Mouse (Mus musculus) liver, embryonic 13.5 days (tissue): ENCODE measurements around the gene Pate4. TPM values are rescaled to one million over a fixed set of nuclear protein-coding genes. Genes with fewer than 3 reads are reported as not detected.
A peak's percentile ranks its signal among the peaks of the same experiment; 100 is the strongest.
"Not testable (repeated sequence)": the region's sequence is repeated elsewhere in the genome, so short reads cannot be mapped to it uniquely, and the experiment has no call there.

Experiments
- ATAC-seq: fragments of 200-750 bp; cut with Nextera tagmentation; 2 replicates; pipeline ENCODE4 v1.8.0; 2017; ENCODE audit warnings: low read depth, mild to moderate bottlenecking, moderate number of reproducible peaks, moderate library complexity
- DNase-seq: peaks from one replicate; pipeline ENCODE4 v3.0.0; 2022
- H3K27ac ChIP-seq: fragments of 300-500 bp; sonication (generic); 2 replicates; pipeline ENCODE4 v1.5.1; 2015; ENCODE audit warnings: moderate library complexity, mild to moderate bottlenecking, inconsistent platforms
- H3K27me3 ChIP-seq: fragments of 300-500 bp; sonication (generic); 2 replicates; pipeline ENCODE4 v1.6.1; 2015; ENCODE audit warnings: mild to moderate bottlenecking, inconsistent platforms
- H3K36me3 ChIP-seq: fragments of 300-500 bp; sonication (generic); 2 replicates; pipeline ENCODE4 v1.6.1; 2015; ENCODE audit warnings: mild to moderate bottlenecking, inconsistent platforms
- H3K4me1 ChIP-seq: fragments of 300-500 bp; sonication (generic); replicated peaks from 2 replicates; pipeline ENCODE4 v1.6.1; 2015; ENCODE audit warnings: inconsistent platforms
- H3K4me2 ChIP-seq: fragments of 300-500 bp; sonication (generic); 2 replicates; pipeline ENCODE4 v1.6.1; 2015; ENCODE audit warnings: inconsistent platforms, mild to moderate bottlenecking, moderate library complexity
- H3K4me3 ChIP-seq: fragments of 300-500 bp; sonication (generic); replicated peaks from 2 replicates; pipeline ENCODE4 v1.5.1; 2015; ENCODE audit warnings: mild to moderate bottlenecking, inconsistent platforms
- H3K9ac ChIP-seq: fragments of 300-500 bp; sonication (generic); 2 replicates; pipeline ENCODE4 v1.6.1; 2015; ENCODE audit warnings: mild to moderate bottlenecking, inconsistent platforms
- H3K9me3 ChIP-seq: fragments of 300-500 bp; sonication (generic); replicated peaks from 2 replicates; pipeline ENCODE4 v1.6.1; 2016; ENCODE audit warnings: inconsistent platforms
- WGBS: fragments of 180-500 bp; shearing (Covaris S2); methylation state at CpG from one replicate; pipeline ENCODE4 v1.1.7; 2015; ENCODE audit not compliant: insufficient replicate concordance; 5-methylcytosine and 5-hydroxymethylcytosine counted together
- polyA plus RNA-seq: library from polyadenylated mRNA; unstranded; fragments of >200 nt; fragmentation: Nextera tagmentation; extraction: Ambion mirVana; gene quantifications from 2 replicates; pipeline ENCODE4 v1.2.1, GENCODE M21; 2015

Gene Pate4
- not detected in 2 replicates for polyA plus RNA-seq

DNA sequence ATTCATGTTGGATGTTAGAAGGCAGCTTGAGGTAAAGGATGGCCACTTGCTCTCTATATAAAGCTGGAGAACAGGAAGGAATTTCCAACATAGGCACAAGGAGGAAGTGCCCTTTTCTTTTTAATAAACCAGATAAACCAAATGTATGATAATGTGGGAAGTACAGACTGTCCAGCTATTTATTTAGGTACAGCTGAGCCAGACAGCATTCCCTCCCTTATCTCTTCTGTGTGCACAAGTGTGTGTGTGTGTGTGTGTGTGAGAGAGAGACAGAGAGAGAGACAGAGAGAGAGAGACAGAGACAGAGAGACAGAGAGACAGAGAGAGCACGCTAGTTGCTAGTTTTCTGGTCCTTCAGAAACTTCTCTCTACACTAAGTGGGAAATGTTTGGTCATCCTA is at the start of gene Pate4:
Gene Pate4 (minus strand): TSS at position 101 of the 400 bp plus-strand sequence.
- no peak for ATAC-seq
- Histone ChIP-seq H3K27ac (no peak within 1 kb of the TSS), H3K4me3 (no peak within 1 kb of the TSS), H3K27me3 (no peaks in the 10 kb centered on the region), H3K4me2 (no peak within 1 kb of the TSS), H3K9me3 (no peaks in the 10 kb centered on the region), H3K9ac (no peak within 1 kb of the TSS), H3K4me1 (no peaks in the 10 kb centered on the region), H3K36me3 (no peaks in the 10 kb centered on the region)
- WGBS: 48% methylated on average over 1 of the region's 1 CpGs
- no peak for DNase-seq

DNA sequence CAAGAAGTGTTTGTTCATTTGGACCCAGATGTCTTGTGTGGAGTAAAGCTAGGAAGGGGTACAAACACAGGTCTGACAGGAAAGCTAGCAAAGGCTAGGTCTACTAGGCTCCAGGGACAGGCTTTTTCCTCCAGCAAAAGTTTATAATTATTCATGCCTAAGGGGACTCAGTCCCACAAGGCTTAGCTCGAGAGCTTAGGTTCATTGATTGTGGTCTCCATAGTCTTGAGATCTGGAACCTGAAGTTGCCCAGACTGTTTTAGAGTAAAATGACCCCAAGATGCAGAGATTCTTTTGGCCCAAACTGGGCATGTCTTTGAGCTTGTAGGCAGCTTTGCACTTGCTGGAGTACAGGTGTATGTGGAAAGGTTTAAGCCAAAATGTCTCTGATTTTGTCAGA is 36.4 kb upstream of the Pate4 start, which contains the start of gene Pate3:
Gene Pate3 (minus strand): TSS at position 101 of the 400 bp plus-strand sequence.
- 41% methylated on average over 1 of the region's 1 CpGs for WGBS
- ATAC-seq: no peak
- H3K9ac ChIP-seq: no peak within 1 kb of the TSS
- H3K4me2 ChIP-seq: no peak within 1 kb of the TSS
- H3K27me3 ChIP-seq: no peaks in the 10 kb centered on the region
- DNase-seq: no peak
- H3K36me3 ChIP-seq: no peaks in the 10 kb centered on the region
- no peaks in the 10 kb centered on the region for H3K9me3 ChIP-seq
- no peaks in the 10 kb centered on the region for H3K4me1 ChIP-seq
- no peak within 1 kb of the TSS for H3K27ac ChIP-seq
- H3K4me3 ChIP-seq: no peak within 1 kb of the TSS

DNA sequence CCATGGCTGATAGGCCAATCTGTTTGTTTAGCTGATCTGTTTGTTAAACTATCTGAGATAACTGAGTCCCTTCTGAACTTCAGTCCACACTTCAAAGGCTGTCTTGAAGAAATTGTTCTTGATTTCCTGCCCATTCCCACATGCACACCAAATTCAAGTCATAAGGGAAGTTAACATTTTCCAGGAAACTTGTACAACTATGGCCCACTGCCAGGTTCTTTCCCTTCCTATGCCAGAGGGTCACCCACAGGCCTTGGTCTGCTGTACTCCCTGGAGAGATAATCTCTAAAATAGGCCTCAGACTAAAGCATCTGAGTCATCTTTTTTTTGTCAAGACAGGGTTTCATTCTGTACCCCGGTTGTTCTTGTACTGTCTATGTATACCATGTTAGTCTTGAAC is 21.2 kb upstream of the Pate4 start:
- no peak overlapping the region for H3K9ac ChIP-seq

DNA sequence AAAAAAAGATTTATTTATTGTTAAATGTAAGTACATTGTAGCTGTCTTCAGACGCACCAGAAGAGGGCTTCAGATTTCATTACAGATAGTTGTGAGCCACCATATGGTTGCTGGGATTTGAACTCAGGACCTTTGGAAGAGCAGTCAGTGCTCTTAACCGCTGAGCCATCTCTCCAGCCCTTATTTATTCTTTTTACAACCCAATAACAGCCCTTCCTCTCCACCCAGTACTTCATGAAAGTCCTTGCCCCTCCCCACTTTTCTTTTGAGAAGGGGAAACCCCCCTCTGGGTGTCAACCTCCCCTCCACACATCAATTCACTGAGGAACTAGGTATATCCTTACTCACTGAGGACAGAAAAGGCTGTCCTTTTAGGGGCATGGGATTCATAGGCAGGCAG is 5.0 kb upstream of the Pate4 start:
- not testable (repeated sequence) for H3K27ac ChIP-seq, H3K27me3 ChIP-seq, H3K4me2 ChIP-seq, DNase-seq, H3K9me3 ChIP-seq, ATAC-seq, H3K9ac ChIP-seq, H3K4me3 ChIP-seq, H3K36me3 ChIP-seq, H3K4me1 ChIP-seq
- 42% methylated on average over 2 of the region's 2 CpGs for WGBS

More for the DNA sequence above, 21.2 kb upstream of the Pate4 start:
- Histone ChIP-seq H3K4me3 (no peak overlapping the region), H3K27me3 (no peaks in the 10 kb centered on the region), H3K27ac (no peak overlapping the region), H3K36me3 (no peaks in the 10 kb centered on the region), H3K4me1 (no peaks in the 10 kb centered on the region), H3K9me3 (no peaks in the 10 kb centered on the region), H3K4me2 (no peak overlapping the region)
- ATAC-seq: no peak
- DNase-seq: no peak
- 70% methylated on average over 1 of the region's 1 CpGs for WGBS

DNA sequence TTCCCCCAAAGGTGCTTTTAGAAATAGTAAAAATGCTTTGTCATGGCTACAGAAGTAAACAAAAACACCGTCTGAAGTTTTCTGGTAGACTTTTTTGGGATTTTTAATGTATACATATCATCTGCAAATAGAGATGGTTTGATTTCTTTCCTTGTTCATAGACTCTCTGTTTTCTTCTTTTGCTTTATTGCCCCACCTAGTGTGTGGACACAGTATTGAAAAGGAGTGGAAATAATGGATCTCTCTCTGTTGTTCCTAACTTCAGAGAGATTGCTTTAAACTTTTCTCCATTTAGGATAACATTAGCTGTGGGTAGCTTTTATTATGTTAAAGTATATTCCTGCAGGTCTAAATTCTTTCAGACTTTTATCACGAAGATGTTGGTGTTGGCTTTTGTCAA is 2.3 kb upstream of the Pate4 start:
- Histone ChIP-seq H3K4me2 (no peak overlapping the region), H3K9ac (no peak overlapping the region), H3K4me1 (no peaks in the 10 kb centered on the region), H3K27ac (no peak overlapping the region), H3K4me3 (no peak overlapping the region), H3K9me3 (no peaks in the 10 kb centered on the region), H3K27me3 (no peaks in the 10 kb centered on the region), H3K36me3 (no peaks in the 10 kb centered on the region)
- ATAC-seq (no peak), DNase-seq (no peak)
- WGBS: 18% methylated on average over 2 of the region's 2 CpGs

DNA sequence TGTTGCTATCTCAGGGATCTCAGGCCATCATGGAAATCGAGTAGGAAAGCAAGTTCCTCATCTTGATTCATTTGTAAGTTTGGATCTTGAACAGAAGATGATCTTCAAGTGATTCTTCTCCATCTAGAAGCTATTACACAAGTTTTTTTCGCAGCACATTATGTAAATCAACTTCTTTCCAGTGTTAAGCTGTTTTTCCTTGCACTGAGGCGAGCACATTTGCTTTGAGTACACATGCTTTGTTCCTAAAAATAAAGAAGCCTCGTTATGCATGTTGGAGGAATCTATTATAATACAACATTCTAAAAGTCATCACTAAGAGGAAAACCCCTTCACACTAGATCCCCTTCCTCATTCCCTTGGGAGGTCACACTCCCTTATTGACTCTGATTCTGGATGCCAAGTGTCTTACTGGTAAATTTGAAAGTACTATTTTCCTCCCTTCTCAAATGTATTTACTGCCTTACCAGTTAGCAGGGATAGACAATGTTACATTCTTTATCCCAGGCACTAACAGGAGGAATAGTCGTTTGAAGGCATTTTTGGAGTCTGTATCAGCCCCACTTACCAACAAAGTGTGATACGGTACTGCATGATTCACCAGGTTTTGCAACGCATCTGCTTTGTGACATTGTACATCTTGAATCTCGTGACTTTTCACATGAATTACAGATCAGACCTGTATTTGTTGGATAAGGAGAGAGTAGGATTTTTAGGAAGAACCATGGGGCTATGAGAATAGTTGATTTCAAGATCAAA is 3.9 kb downstream of the Pate4 start:
- H3K36me3 ChIP-seq: no peaks in the 10 kb centered on the region
- no peak overlapping the region for H3K4me3 ChIP-seq
- 50% methylated on average over 8 of the region's 8 CpGs for WGBS
- ATAC-seq (no peak), DNase-seq (no peak)
- no peaks in the 10 kb centered on the region for H3K9me3 ChIP-seq
- H3K4me2 ChIP-seq: no peak overlapping the region
- H3K9ac ChIP-seq: no peak overlapping the region
- H3K27me3 ChIP-seq: no peaks in the 10 kb centered on the region
- H3K4me1 ChIP-seq: no peaks in the 10 kb centered on the region
- H3K27ac ChIP-seq: no peak overlapping the region

DNA sequence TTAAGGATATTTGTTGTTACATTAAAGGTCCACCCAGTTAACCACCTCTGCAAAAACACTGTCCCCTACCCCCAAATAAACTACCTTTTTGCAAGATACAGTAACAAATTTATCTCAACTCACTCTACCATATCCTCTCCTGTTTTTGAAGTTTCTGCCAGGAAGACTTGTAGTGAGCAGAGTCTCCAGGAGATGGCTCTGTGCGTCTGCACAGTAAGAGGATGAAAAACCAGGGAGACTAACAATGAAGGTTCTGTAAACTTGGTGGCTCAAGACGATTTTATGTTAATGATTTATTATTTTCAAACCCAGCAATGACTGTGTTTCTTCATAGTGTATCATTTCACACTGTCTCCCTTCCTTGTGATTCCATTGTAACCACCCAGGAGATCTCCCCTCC is 18.8 kb downstream of the Pate4 start:
- H3K27me3 ChIP-seq: no peaks in the 10 kb centered on the region
- 15% methylated on average over 2 of the region's 2 CpGs for WGBS
- ATAC-seq: no peak
- no peaks in the 10 kb centered on the region for H3K9me3 ChIP-seq
- H3K9ac ChIP-seq: no peak overlapping the region
- no peak for DNase-seq
- no peak overlapping the region for H3K4me2 ChIP-seq
- H3K27ac ChIP-seq: no peak overlapping the region
- no peaks in the 10 kb centered on the region for H3K36me3 ChIP-seq
- no peak overlapping the region for H3K4me3 ChIP-seq
- no peaks in the 10 kb centered on the region for H3K4me1 ChIP-seq

DNA sequence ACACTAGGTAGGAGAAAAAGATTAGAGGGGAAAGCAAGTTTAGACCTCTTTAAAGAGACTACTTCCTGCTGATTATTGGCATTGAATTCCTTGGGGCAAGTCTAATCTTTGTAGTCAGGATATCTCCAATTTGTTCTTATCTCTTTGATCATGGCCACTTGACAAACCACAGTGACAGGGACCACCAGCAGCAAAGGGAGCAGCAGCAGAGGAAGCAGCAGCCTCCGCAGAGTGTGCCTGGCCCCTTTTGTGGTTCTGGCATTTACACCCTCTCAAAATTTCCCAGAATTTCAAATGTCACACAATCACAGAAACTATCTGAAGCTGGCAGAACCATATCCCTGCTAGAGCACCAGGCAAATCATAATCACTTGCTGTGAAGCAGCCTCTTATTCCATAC is 24.1 kb downstream of the Pate4 start:
- ATAC-seq: no peak
- Histone ChIP-seq H3K4me1 (no peaks in the 10 kb centered on the region), H3K36me3 (no peaks in the 10 kb centered on the region), H3K4me2 (no peak overlapping the region), H3K9me3 (no peaks in the 10 kb centered on the region), H3K27me3 (no peaks in the 10 kb centered on the region), H3K27ac (no peak overlapping the region), H3K9ac (no peak overlapping the region), H3K4me3 (no peak overlapping the region)
- DNase-seq: no peak
- WGBS: 7% methylated on average over 1 of the region's 1 CpGs

DNA sequence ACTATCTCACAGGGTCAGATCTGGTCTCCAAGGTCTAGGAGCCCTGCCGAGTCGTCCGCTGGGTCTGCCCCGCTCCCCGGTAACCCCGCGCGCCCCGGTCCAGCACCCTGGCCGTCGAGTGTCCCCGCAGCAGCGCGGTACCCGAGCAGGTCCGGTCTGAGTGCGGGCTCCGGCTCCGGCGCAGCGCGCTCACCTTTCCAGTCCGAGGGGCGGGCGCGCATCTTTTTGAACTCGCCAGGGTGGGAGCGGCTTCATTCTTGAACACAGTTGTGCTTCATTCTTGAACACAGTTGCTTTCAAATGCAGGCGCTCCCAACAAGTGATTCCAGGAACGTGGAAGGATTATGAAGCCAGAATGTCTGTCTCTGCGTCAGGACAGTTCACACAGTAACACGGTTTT is 37.3 kb downstream of the Pate4 start:
- Histone ChIP-seq H3K9ac (no peak overlapping the region), H3K4me2 (peak overlapping the region; percentile 28), H3K4me3 (no peak overlapping the region; the same call in 1 of the 2 replicates), H3K9me3 (no peaks in the 10 kb centered on the region), H3K27ac (no peak overlapping the region), H3K4me1 (peaks cover 12% of the 10 kb centered on the region), H3K27me3 (peaks cover 38% of the 10 kb centered on the region), H3K36me3 (no peaks in the 10 kb centered on the region)
- WGBS: 9% methylated on average over 32 of the region's 32 CpGs
- DNase-seq (no peak), ATAC-seq (no peak)

DNA sequence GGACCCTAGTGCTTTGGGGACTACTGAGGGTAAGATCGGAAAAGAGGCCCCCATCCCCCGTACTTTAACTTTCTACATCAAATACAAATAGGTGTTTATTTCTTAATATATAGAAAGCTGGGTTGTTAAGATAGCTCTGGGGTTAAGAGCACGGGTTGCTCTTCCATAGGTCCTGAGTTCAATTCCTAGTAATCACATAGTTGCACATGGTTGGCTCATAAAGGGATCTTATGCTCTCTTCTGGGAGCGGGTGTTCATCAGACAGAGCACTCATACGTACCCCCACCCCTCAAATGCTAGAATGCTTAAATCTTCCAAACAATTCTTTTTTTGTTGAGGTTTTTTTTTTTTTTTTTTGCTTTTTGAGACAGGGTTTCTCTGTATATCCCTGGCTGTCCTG is 41.1 kb downstream of the Pate4 start:
- Histone ChIP-seq H3K9me3 (no peaks in the 10 kb centered on the region), H3K36me3 (peaks cover 23% of the 10 kb centered on the region), H3K4me2 (peak overlapping the region; percentile 73), H3K27me3 (peaks cover 28% of the 10 kb centered on the region), H3K27ac (peak overlapping the region; percentile 96), H3K9ac (peak overlapping the region; percentile 87), H3K4me3 (peak overlapping the region; percentile 82), H3K4me1 (peaks cover 27% of the 10 kb centered on the region)
- no peak for DNase-seq
- WGBS: 5% methylated on average over 5 of the region's 5 CpGs
- no peak for ATAC-seq

DNA sequence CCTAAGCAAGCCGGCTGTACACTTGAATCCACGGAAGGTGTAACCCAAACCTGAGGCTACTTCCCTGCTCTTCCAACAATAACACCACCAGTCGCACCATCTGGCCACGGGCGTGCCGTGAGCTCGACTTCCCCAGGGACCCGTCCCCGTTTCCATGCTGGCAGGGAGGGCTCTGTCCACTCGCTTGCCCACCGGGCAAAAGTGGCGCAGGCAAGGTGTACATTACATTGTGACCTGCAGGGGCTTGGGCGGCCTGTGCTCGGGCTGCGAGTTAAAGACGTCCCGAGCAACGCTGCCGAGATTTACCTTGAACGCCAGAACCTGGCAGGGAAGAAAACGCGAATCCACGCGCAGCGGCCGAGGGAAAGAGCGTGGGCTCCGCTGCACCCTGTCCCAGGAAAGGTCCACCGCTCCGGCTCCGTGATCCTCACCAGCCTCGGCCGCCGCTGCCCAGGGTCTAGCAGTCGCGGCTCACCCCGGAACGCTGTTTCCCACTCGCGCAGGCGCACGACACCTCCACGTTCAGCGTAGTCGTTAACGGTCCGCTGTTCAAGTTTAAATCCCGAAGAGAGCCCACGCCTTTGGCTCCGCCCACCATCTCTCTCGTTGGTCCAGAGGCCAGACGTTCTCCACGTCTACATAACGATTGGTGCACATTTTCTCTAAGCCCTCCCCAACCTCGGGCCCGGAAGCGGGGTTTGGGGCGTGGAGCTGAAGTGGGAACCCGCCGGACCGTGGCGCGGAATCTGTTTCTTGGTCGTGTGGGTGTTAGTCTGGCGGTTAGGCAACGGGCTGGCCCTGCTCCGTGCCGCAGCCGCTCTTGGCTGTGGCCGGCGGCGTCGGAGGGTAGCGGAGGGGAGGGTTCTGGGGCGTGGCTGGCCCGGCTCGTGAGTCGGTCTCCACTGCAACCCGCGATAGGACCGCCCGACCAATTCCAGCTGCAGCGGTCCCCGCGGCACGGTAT is 41.9 kb downstream of the Pate4 start, which contains the start of the genes Pate2 and Hyls1:
Gene Pate2 (plus strand): TSS at position 714 of the 964 bp plus-strand sequence.
Gene Hyls1 (minus strand): TSS at position 828 of the 964 bp plus-strand sequence.
- ATAC-seq: peak; percentile 96
- peaks cover 27% of the 10 kb centered on the region for H3K4me1 ChIP-seq
- peaks cover 26% of the 10 kb centered on the region for H3K27me3 ChIP-seq
- no peaks in the 10 kb centered on the region for H3K9me3 ChIP-seq
- H3K36me3 ChIP-seq: peaks cover 32% of the 10 kb centered on the region
- DNase-seq: peak; percentile 91
- under 1% methylated on average over 86 of the region's 86 CpGs for WGBS
- peak within 1 kb of the TSS; percentile 96 for H3K27ac ChIP-seq
- peak within 1 kb of the TSS; percentile 82 for H3K4me3 ChIP-seq
- peak within 1 kb of the TSS; percentile 73 for H3K4me2 ChIP-seq
- peak within 1 kb of the TSS; percentile 87 for H3K9ac ChIP-seq
